ENCODE assay signal across 24 mouse cellular contexts in the genomic region with DNA sequence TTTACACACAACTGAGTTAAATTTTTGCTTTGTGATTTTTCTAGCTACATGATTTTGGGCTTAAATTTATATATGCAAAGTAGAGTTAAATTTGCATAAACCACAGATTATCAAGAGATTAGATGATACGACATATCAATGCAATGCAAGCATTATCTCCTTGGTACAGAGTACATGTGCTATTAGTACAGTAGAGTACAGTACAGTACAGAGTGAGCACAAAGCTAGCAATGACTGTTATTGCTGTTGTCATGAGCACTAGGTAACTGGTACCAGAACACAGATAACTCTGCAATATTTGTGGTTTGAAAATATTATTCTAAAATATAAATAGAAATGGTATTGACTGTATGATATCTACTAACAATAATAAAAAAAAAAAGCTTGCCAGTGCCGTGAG.
A peak's percentile ranks its signal among the peaks of the same experiment; 100 is the strongest.
DNase-seq lines count a peak whose midpoint lies in the region; ATAC-seq lines count a peak whose summit lies in the region.
"Had no signal": no experiment of that assay in that cellular context is flagged by ENCODE, and none has a peak within 500 bp of the region (broad histone marks: within the 10 kb centered on the region; RNA-seq: fewer than 3 reads in every experiment).

No protein-coding gene starts in this region.

- H3K9me3 ChIP-seq in forebrain, embryonic 15.5 days = no peaks in the 10 kb centered on the region
- no peaks in the 10 kb centered on the region for H3K9me3 ChIP-seq in forebrain, embryonic 11.5 days (ENCODE audit: control insufficient read depth, low read length)
- H3K9me3 ChIP-seq in hindbrain, embryonic 15.5 days = no peaks in the 10 kb centered on the region
- no peaks in the 10 kb centered on the region for H3K9me3 ChIP-seq in hindbrain, embryonic 12.5 days (replicated peaks)
- H3K9me3 ChIP-seq in midbrain, embryonic 13.5 days = no peaks in the 10 kb centered on the region
- no peaks in the 10 kb centered on the region for H3K9me3 ChIP-seq in midbrain, embryonic 11.5 days (ENCODE audit: control insufficient read depth, low read length)
- no peaks in the 10 kb centered on the region for H3K9me3 ChIP-seq in midbrain, embryonic 16.5 days (replicated peaks; ENCODE audit: control insufficient read depth, low read length, poor library complexity, severe bottlenecking)
- H3K9me3 ChIP-seq: forebrain, embryonic 13.5 days; heart, embryonic 10.5 days; heart, embryonic 13.5 days had no signal

- no peak overlapping the region for H3K9ac ChIP-seq in forebrain, embryonic 15.5 days (replicated peaks)
- no peak overlapping the region for H3K9ac ChIP-seq in forebrain, embryonic 11.5 days (ENCODE audit: low read length)
- H3K9ac ChIP-seq in hindbrain, embryonic 15.5 days = no peak overlapping the region
- H3K9ac ChIP-seq in hindbrain, embryonic 12.5 days = no peak overlapping the region
- no peak overlapping the region for H3K9ac ChIP-seq in midbrain, embryonic 13.5 days (replicated peaks)
- H3K9ac ChIP-seq in midbrain, embryonic 11.5 days (ENCODE audit: low read length) = no peak overlapping the region
- H3K9ac ChIP-seq in midbrain, embryonic 16.5 days (ENCODE audit: low read depth, low read length) = no peak overlapping the region
- H3K9ac ChIP-seq: forebrain, embryonic 13.5 days; heart, embryonic 13.5 days had no signal

- H3K36me3 ChIP-seq in forebrain, embryonic 15.5 days = no peaks in the 10 kb centered on the region
- no peaks in the 10 kb centered on the region for H3K36me3 ChIP-seq in forebrain, embryonic 11.5 days (ENCODE audit: control insufficient read depth, insufficient read depth, low read length)
- H3K36me3 ChIP-seq in hindbrain, embryonic 15.5 days = no peaks in the 10 kb centered on the region
- H3K36me3 ChIP-seq in hindbrain, embryonic 12.5 days = no peaks in the 10 kb centered on the region
- no peaks in the 10 kb centered on the region for H3K36me3 ChIP-seq in midbrain, embryonic 13.5 days
- no peaks in the 10 kb centered on the region for H3K36me3 ChIP-seq in midbrain, embryonic 11.5 days (ENCODE audit: control insufficient read depth, insufficient read depth, low read length)
- no peaks in the 10 kb centered on the region for H3K36me3 ChIP-seq in midbrain, embryonic 16.5 days (ENCODE audit: control insufficient read depth, insufficient read depth, low read length)
- H3K36me3 ChIP-seq: heart, embryonic 10.5 days; heart, embryonic 13.5 days had no signal

- H3K27me3 ChIP-seq in forebrain, embryonic 15.5 days = no peaks in the 10 kb centered on the region
- no peaks in the 10 kb centered on the region for H3K27me3 ChIP-seq in forebrain, embryonic 11.5 days (ENCODE audit: control insufficient read depth, insufficient read depth, low read length)
- H3K27me3 ChIP-seq in hindbrain, embryonic 15.5 days = no peaks in the 10 kb centered on the region
- no peaks in the 10 kb centered on the region for H3K27me3 ChIP-seq in hindbrain, embryonic 12.5 days
- H3K27me3 ChIP-seq in midbrain, embryonic 13.5 days = no peaks in the 10 kb centered on the region
- H3K27me3 ChIP-seq in midbrain, embryonic 11.5 days (ENCODE audit: control insufficient read depth, insufficient read depth, low read length) = no peaks in the 10 kb centered on the region
- H3K27me3 ChIP-seq in midbrain, embryonic 16.5 days (ENCODE audit: control insufficient read depth, insufficient read depth, low read depth, low read length) = no peaks in the 10 kb centered on the region
- H3K27me3 ChIP-seq: forebrain, embryonic 13.5 days; heart, embryonic 13.5 days had no signal

- peak overlapping the region; percentile 69 for H3K27ac ChIP-seq in forebrain, embryonic 15.5 days (replicated peaks)
- H3K27ac ChIP-seq in forebrain, embryonic 11.5 days (ENCODE audit: low read depth, low read length) = no peak overlapping the region
- H3K27ac ChIP-seq in hindbrain, embryonic 15.5 days (replicated peaks) = peak overlapping the region; percentile 10; the same call in 1 of the 2 replicates
- H3K27ac ChIP-seq in hindbrain, embryonic 12.5 days = no peak overlapping the region
- no peak overlapping the region for H3K27ac ChIP-seq in midbrain, embryonic 13.5 days
- H3K27ac ChIP-seq in midbrain, embryonic 11.5 days (ENCODE audit: low read depth, low read length) = no peak overlapping the region
- H3K27ac ChIP-seq in midbrain, embryonic 16.5 days (ENCODE audit: low read length) = peak overlapping the region; percentile 40; the same call in 1 of the 2 replicates
- H3K27ac ChIP-seq: forebrain, embryonic 13.5 days; heart, adult 2 months; heart, embryonic 10.5 days; heart, embryonic 13.5 days had no signal

- WGBS in forebrain, embryonic 15.5 days = 80% methylated on average over 2 of the region's 2 CpGs
- WGBS in forebrain, embryonic 11.5 days = 90% methylated on average over 2 of the region's 2 CpGs
- WGBS in hindbrain, embryonic 15.5 days = 88% methylated on average over 2 of the region's 2 CpGs
- 92% methylated on average over 2 of the region's 2 CpGs for WGBS in hindbrain, embryonic 12.5 days
- WGBS in midbrain, embryonic 13.5 days = 86% methylated on average over 2 of the region's 2 CpGs
- WGBS in midbrain, embryonic 11.5 days = 85% methylated on average over 2 of the region's 2 CpGs
- 76% methylated on average over 2 of the region's 2 CpGs for WGBS in midbrain, embryonic 16.5 days

- no peak overlapping the region for H3K4me3 ChIP-seq in forebrain, embryonic 15.5 days
- H3K4me3 ChIP-seq in forebrain, embryonic 11.5 days (ENCODE audit: low read depth, low read length) = no peak overlapping the region
- H3K4me3 ChIP-seq in hindbrain, embryonic 15.5 days = no peak overlapping the region
- no peak overlapping the region for H3K4me3 ChIP-seq in hindbrain, embryonic 12.5 days
- no peak overlapping the region for H3K4me3 ChIP-seq in midbrain, embryonic 13.5 days (replicated peaks)
- H3K4me3 ChIP-seq in midbrain, embryonic 11.5 days (ENCODE audit: low read depth, low read length) = no peak overlapping the region
- H3K4me3 ChIP-seq in midbrain, embryonic 16.5 days (ENCODE audit: low read depth, low read length) = no peak overlapping the region
- H3K4me3 ChIP-seq: forebrain, embryonic 13.5 days; heart, adult 2 months; heart, embryonic 10.5 days; heart, embryonic 13.5 days had no signal

- no peak overlapping the region for H3K4me2 ChIP-seq in forebrain, embryonic 15.5 days (replicated peaks)
- H3K4me2 ChIP-seq in forebrain, embryonic 11.5 days (ENCODE audit: low read depth, low read length, severe bottlenecking) = no peak overlapping the region
- no peak overlapping the region for H3K4me2 ChIP-seq in hindbrain, embryonic 15.5 days
- H3K4me2 ChIP-seq in hindbrain, embryonic 12.5 days (replicated peaks) = no peak overlapping the region
- H3K4me2 ChIP-seq in midbrain, embryonic 13.5 days (replicated peaks) = no peak overlapping the region
- H3K4me2 ChIP-seq in midbrain, embryonic 11.5 days = no peak overlapping the region
- no peak overlapping the region for H3K4me2 ChIP-seq in midbrain, embryonic 16.5 days (ENCODE audit: low read length)
- H3K4me2 ChIP-seq: forebrain, embryonic 13.5 days; heart, embryonic 13.5 days had no signal

- DNase-seq in forebrain, embryonic 11.5 days (ENCODE audit: low spot score) = no peak
- DNase-seq in midbrain, embryonic 11.5 days (ENCODE audit: low spot score, missing footprints) = no peak
- DNase-seq in thymus, postnatal 36 days = no peak
- DNase-seq: adrenal gland, adult 8-10 months; adrenal gland, postnatal 25 days; cerebellum, adult 11-12 months; cerebellum, adult 8-10 months; cerebellum, postnatal 10 days; cerebellum, postnatal 36 days; gastrocnemius, postnatal 10 days; gastrocnemius, postnatal 36 days; heart, adult 2 months; heart, postnatal 14 days; heart, postnatal 4 days had no signal

- 0 out of 2 replicates have a peak, but pooled peaks have one; percentile 61 for ATAC-seq in forebrain, embryonic 15.5 days (replicated peaks)
- ATAC-seq in forebrain, embryonic 11.5 days (replicated peaks; ENCODE audit: low FRiP score) = no peak
- no peak for ATAC-seq in hindbrain, embryonic 15.5 days (ENCODE audit: low FRiP score, low read depth)
- ATAC-seq in hindbrain, embryonic 12.5 days (ENCODE audit: low FRiP score) = no peak
- 0 out of 2 replicates have a peak, but pooled peaks have one; percentile 53 for ATAC-seq in midbrain, embryonic 13.5 days
- ATAC-seq in midbrain, embryonic 11.5 days (ENCODE audit: low FRiP score) = no peak
- ATAC-seq in midbrain, embryonic 16.5 days = no peak
- ATAC-seq: activated CD4-positive, CD25-positive, alpha-beta regulatory T cell, adult 4 months; hindbrain, embryonic 16.5 days had no signal

- H3K4me1 ChIP-seq in forebrain, embryonic 15.5 days = peaks cover 14% of the 10 kb centered on the region
- H3K4me1 ChIP-seq in forebrain, embryonic 11.5 days (replicated peaks; ENCODE audit: control insufficient read depth, insufficient read depth, low read length) = 0 out of 2 replicates have a peak, but pooled peaks cover 1% of the 10 kb centered on the region
- H3K4me1 ChIP-seq in hindbrain, embryonic 15.5 days (replicated peaks) = peaks cover 2% of the 10 kb centered on the region
- H3K4me1 ChIP-seq in hindbrain, embryonic 12.5 days = no peaks in the 10 kb centered on the region
- H3K4me1 ChIP-seq in midbrain, embryonic 13.5 days (replicated peaks) = peaks cover 11% of the 10 kb centered on the region
- H3K4me1 ChIP-seq in midbrain, embryonic 11.5 days (ENCODE audit: control insufficient read depth, insufficient read depth, low read length) = peaks cover 4% of the 10 kb centered on the region; the same call in 1 of the 2 replicates
- H3K4me1 ChIP-seq in midbrain, embryonic 16.5 days (ENCODE audit: control insufficient read depth, insufficient read depth, low read length) = peaks cover 21% of the 10 kb centered on the region
- H3K4me1 ChIP-seq: heart, embryonic 10.5 days; heart, embryonic 13.5 days had no signal

Comparison
In these comparisons a context has a peak if more than half of its experiments do, and no peak if none do; other contexts are left out.
1. ATAC-seq: peak in forebrain, embryonic 15.5 days (single experiment) and midbrain, embryonic 13.5 days (single experiment); none in forebrain, embryonic 11.5 days (single experiment), hindbrain, embryonic 15.5 days (single experiment), hindbrain, embryonic 12.5 days (single experiment), midbrain, embryonic 11.5 days (single experiment) and midbrain, embryonic 16.5 days (single experiment).
2. H3K27ac ChIP-seq: peak in forebrain, embryonic 15.5 days (single experiment), hindbrain, embryonic 15.5 days (single experiment) and midbrain, embryonic 16.5 days (single experiment); none in forebrain, embryonic 11.5 days (single experiment), hindbrain, embryonic 12.5 days (single experiment), midbrain, embryonic 13.5 days (single experiment) and midbrain, embryonic 11.5 days (single experiment).